Mouse (Mus musculus): ENCODE measurements around the gene Zfp710.
A peak's percentile ranks its signal among the peaks of the same experiment; 100 is the strongest.

Zfp710 gene

DNA sequence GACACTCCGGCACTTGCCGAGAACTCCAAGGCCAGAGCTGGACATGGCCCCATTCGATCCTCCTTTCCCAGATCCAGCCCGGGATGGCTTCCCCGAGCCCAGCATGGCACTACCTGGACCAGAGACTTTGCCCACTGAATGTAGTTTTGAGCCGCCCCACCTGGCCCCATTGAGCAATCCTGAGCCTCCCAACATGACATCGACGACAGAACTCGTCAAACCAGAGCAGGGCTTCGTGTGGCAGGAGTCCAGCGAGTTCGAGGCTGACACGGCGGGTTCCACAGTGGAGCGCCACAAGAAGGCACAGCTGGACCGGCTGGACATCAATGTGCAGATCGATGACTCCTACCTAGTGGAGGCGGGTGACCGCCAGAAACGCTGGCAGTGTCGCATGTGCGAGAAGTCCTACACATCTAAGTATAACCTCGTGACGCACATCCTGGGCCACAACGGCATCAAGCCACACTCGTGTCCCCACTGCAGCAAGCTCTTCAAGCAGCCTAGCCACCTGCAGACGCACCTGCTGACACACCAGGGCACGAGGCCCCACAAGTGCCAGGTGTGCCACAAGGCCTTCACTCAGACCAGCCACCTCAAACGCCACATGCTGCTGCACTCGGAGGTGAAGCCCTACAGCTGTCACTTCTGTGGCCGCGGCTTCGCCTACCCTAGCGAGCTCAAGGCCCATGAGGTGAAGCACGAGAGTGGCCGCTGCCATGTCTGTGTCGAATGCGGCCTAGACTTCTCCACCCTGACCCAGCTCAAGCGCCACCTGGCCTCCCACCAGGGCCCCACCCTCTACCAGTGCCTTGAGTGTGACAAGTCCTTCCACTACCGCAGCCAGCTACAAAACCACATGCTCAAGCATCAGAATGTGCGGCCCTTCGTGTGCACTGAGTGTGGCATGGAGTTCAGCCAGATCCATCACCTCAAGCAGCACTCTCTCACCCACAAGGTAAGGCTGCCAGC, 57.3 kb downstream of the Zfp710 start:
- no peak for DNase-seq

DNA sequence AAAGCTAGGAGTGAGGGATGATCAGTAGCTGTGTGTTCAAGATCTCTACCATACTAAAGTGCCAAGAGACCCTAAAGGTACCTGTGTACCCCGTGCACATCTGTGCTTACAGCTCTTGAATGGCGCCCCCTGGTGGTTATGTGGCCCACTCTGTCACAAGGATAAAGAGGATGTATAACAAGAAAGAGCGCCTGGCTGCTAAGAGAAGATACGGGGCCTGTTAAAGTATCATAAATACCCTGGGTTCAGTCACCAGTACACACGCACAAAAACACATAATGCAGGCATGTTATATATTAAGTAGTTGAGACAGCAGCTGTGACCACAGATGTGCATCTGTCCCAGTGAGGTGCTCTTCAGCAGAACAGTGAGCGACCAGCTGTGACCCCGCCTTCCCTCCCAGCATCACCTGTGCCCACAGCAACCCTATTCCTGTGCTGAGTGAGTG, 59.9 kb downstream of the Zfp710 start:
- DNase-seq, result peak; percentile 87

DNA sequence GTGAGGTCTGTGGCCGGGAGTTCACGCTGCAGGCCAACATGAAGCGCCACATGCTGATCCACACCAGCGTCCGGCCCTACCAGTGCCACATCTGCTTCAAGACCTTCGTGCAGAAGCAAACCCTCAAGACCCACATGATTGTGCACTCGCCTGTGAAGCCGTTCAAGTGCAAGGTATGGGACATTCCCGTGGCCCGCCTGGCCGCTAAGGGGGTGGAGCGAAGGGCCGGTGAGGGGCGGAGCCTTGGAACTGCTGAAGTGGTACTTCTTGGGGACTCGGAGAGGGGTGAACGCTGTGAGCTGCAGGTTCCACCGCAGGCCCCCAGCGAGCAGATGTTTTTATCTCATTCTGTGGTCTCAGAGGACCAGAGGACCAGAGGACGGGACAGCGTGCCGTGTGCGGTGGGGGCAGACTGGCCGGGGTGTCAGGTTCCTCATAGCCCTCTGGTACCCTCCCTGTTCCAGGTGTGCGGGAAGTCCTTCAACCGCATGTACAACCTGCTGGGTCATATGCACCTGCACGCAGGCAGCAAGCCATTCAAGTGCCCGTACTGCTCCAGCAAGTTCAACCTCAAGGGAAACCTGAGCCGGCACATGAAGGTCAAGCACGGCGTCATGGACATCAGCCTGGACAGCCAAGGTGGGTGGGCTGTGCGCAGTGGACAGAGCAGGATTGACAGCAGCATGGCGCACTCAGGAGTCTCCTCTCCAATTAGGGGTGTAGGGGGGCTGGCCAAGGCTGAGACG, 61.5 kb downstream of the Zfp710 start:
- DNase-seq, result peak; percentile 81

GRCm38 (mm10) chr7:80088191-80088590, 63.6 kb downstream of the Zfp710 start:
- DNase-seq, result peak; percentile 40

DNA sequence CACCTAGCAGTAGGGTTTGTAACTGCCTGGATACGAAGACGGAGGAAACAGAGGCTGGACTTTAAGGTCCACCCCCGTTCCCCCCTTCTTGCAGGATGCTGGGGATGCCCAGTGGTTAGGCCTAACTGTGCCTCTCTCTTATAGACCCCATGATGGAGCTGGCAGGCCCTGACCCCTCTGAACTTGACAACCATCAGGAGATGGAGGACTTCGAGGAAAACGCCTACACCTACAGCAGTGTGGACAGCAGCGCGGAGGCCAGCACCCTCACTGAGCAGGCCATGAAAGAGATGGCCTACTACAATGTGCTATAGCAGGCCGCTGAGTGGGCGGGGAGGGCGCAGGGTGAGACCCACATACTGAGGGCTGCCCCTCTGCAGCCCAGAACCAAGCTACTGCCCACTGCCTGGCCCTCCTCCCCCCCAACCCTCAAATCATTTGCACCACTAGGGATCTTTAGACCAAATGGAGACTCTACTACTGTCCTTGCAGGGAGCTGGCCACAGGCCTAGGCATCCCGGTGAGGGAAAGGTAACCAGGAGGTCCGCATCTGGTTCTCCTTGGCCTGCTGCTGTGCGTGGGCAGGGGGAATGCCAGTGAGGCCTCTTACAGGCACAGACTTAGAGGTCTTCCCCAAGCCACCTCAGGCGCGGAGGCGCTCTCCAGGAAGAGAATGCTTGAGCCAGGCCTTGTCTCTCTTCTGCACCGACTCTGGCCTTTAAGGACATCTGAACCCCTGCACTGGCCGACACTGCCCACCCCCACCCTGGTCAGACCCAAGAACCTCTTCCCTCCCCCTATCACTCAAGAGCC, 65.8 kb downstream of the Zfp710 start:
- DNase-seq, result peak; percentile 19

DNA sequence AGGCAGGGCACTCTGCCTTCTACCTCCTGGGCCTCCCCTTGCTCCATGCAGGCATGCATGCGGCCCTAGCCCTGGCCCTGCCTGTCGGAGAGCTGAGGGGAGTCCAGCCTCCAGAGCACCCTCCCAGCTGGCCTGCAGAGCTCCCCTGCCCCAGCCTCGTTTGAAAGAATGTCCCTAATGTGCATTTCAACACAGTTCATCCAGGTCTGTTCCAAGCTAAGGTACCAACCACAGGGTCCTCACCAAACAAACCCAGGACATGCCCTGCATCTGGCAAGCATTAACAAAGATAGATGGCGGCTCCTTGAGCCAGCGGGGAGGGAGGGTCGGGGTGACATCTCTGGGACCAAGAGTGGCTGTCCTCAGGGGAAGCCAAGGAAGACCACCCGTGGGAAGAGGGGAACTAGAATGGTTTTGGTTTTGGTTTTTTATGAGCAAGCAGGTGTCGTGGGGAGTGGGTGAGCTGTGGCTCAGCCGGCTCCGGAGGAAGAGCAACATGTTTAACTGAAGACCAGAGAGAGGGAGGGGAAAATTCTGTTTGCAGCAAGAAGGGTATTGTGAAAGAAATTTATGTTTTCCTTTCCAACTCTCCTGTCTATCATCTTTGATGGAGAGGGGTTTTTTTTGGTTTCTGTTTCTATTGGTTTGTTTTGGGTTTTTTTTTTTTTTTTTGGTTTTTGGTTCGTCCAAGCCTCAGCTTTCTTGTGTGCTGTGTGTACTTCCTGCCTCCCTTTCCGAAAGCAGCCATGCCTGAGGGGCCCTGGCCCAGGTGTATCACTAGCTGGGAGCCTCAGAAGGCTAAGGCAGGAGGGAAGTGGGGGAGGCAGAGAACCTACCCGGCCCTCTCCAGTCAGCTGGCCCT, 66.6 kb downstream of the Zfp710 start:
- peak; percentile 20 for DNase-seq

DNA sequence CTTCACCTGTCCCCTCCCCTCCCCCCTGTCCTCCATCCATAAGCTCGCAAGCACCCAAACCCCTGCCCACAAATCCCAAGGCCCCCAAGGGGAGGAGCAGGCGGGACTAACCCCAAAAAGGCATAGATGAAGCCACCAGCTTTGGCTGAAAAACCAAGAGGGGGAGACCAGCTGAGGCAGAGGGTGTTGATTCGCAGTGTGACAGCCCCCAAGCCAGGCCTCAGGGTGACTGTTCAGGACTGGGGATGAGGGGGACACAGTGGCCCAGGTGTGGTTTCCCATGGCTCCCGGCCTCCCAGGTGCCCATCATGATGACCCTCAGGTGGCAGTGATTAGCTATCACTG, 67.2 kb downstream of the Zfp710 start:
- DNase-seq, result peak; percentile 21

- DNase-seq, result peak; percentile 84
These were observed 67.9 kb downstream of the Zfp710 start for GRCm38 (mm10) chr7:80092351-80093046.

DNA sequence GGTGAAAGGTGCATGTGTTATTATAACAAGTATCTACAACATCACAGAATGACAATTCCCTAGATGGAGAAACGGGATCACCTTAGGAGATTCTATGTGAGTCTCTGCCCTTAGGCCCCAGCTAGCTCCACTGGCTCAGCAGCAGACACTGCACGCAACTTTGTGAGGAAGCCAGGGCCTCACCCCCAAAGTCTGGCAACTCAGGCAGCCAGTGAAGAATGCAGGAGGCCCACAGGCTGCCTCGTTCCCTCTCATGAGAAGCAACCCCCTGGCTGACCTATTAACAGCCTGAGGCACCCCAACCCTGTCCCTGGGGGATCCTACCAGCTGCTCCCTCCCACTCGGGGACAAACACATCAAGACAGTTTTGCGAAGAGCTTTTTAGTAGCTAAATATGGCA, 69.9 kb downstream of the Zfp710 start:
- peak; percentile 16 for DNase-seq

DNA sequence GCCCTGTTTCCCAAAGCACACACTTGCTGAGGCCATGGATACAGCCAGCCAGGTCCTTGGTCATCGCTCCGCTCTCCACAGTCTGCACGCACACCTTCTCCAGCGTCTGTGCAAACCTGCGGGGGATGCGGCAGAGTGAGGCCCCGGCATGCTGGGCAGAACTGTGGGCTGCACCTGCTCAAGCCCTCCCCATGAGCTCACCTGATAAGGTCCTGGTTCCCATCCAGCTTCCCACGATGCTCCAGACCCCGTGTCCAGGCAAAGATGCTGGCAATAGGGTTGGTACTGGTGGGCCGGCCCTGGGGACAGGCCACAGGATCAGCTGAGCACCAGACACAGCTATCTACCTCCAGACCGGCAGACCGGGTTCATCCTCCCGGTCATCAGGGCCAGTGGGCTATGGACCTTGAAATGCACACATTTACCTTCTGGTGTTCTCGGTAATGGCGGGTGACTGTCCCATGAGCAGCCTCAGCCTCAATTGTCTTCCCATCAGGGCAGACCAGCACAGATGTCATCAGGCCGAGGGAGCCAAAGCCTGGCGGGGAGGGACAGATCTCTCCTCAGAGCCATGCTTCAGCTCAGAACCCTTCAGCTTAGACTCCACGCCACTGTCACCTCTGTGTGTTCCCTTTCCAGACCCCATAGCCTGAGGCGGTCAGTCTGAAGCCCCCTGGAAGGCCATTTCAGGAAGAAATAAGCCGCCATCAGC, 71.1 kb downstream of the Zfp710 start:
- no peak for DNase-seq

GRCm38 (mm10) chr7:80098389-80098976, 73.9 kb downstream of the Zfp710 start:
- no peak for DNase-seq

- DNase-seq, result no peak
These were observed 78.7 kb downstream of the Zfp710 start for GRCm38 (mm10) chr7:80103335-80103734.

- DNase-seq, result no peak
These were observed 81.2 kb downstream of the Zfp710 start for GRCm38 (mm10) chr7:80105637-80106390.

GRCm38 (mm10) chr7:80106441-80106840, 81.8 kb downstream of the Zfp710 start:
- no peak for DNase-seq

DNA sequence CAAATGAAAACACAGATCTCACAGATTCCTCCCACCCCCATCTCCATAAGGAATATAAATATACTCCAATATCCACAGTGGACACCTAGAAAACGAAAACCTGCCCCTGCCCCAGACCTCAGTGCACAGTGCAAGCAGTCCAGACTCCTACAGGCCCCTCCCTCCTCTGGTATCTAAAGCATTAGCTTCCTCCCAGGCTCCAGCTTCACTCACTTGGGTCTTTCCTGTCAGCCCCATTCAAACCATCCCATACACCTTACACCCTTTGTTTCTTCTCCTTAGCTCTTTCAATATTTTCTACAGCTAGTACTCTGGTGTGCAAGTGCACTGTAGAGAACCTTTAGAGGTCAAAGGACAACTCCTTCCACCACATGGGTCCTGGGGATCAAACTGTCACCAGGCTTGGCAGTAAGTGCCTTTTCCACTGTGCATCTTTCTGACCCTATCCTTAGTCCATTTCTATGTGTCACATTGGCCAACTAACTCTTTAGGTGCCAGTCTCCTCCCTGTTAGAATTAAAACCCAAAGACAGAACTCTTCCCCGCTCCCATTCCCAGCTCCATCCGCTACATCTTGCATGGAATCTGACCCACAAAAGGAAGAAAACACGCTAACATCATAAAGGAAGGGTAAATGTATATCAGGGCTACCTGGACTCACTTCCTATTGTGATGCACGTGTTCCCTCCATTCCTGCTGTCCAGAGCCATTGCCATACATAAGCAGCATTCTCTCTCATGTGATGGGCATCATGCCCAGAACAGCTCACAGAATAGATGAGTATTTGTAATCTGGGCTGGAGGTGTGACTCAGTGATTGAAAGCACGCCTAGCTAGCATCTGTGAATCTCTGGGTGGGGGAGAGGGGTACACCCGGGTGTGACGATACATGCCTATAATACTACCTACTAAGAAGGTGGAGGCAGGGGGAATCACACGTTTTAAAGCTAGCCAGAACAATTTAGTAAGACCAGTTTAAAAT, 86.7 kb downstream of the Zfp710 start:
- DNase-seq, result no peak

DNA sequence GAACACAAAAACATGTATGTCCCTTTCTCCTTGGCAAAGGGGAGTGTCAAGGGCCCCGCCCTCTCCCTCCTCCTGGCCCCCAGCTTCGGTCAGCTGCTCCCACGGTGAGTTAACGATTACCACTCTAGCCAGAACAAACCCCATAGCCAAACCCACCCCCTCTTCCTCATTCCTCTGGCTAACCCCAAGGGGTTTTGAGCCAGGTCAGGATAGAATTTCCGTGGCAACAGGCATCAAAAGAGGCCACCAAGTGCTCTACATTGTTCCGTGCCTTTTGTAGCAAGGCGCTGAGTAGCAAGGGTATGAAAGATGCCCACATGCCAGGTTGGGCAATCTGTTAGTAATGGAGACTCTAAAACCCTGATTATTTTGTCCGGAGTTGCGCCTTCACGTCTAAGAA, 89.4 kb downstream of the Zfp710 start:
- peak; percentile 81 for DNase-seq

DNA sequence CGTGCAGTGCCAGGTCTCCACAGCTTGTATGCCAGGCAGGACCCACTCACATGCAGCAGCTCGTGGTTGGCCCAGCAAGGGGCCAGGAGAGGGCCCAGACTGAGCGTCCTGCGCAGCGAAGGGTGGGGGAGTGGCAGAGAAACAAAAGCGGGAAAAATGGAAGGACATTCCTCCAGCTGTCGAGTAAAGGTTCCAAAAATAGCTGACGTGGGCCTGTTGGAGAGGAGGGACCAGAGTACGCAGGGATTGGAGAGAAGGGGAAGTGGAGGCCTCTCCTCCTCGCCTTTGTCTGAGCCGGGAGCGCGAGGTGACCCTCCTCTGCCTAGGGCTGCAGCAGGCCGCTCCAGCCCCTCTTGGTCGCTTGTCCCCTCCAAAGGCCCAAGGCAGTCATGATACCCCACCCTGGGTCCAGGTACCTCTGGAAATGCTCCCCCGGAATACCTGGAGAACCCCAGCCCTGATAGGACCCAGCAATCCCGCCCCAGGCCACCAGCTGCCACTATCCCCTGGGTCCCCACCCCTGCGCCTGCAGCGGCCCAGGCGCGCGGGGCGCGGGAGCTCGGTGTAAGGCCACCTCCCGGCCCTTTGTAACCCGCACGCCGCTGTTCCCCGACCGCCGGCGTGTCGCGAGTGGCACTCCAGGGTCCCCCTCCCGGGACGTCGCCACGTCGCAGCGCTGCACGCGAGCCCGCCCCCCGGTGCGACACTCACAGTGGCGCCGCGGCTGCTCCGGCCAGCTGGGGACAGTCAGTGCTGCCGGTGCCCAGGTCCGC, 90.0 kb downstream of the Zfp710 start:
- DNase-seq, result peak; percentile 77
